Mouse (Mus musculus): Measurements from ENCODE around the gene Clmp. TPM values are rescaled to one million over a fixed set of nuclear protein-coding genes. Genes with fewer than 3 reads are reported as not detected.

Clmp gene
- polyA plus RNA-seq, 1 experiment, result 4.1 TPM

GRCm38 (mm10) chr9:40730701-40731590 lies 45.2 kb downstream of the Clmp start:
- no peak for TF ChIP-seq POLR2A (IDR thresholded peaks at IDR 0.05; ENCODE audit: borderline replicate concordance, control insufficient read depth, low read depth, low read length)
- TF ChIP-seq CTCF (IDR thresholded peaks at IDR 0.05; ENCODE audit: control insufficient read depth, insufficient read depth, low read length), result no peak
- Histone ChIP-seq H3K4me3 (replicated peaks; ENCODE audit: control insufficient read depth, low read depth, low read length) (peak overlapping the region; percentile 37), H3K4me1 (ENCODE audit: control insufficient read depth, insufficient read depth, low read length) (no peaks in the 10 kb centered on the region; the same call in 1 of the 2 replicates), H3K27ac (ENCODE audit: control insufficient read depth, insufficient read depth, low read depth, low read length, poor library complexity) (peak overlapping the region; percentile 66; the same call in 1 of the 2 replicates)
- 1% methylated on average over 35 of the region's 35 CpGs for WGBS

DNA sequence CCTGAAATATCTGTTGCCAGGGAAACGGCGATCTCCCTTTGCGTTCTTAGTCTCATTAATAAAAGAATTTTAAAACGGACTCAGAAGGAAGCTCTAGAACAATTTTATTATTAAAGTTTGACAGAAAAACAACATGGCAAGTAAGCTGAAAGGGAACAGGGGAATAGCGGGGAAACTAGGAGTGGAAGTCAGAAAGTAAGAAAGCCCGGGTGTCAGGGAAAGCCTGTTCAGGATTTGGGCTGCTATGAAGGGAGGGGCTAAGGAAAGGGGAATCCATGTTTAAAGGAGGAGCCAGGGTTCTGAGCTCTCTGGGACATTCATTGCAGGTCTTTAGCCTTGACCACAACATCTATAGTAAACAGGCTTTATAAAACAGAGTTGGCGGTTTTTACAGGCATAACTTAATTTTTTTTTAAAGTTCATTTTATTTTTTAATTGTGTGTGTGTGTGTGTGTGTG lies 45.9 kb downstream of the Clmp start:
- TF ChIP-seq CTCF (IDR thresholded peaks at IDR 0.05; ENCODE audit: control insufficient read depth, insufficient read depth, low read length) (no peak), POLR2A (IDR thresholded peaks at IDR 0.05; ENCODE audit: borderline replicate concordance, control insufficient read depth, low read depth, low read length) (no peak)
- Histone ChIP-seq H3K4me1 (ENCODE audit: control insufficient read depth, insufficient read depth, low read length) (no peaks in the 10 kb centered on the region; the same call in 1 of the 2 replicates), H3K27ac (ENCODE audit: control insufficient read depth, insufficient read depth, low read depth, low read length, poor library complexity) (no peak overlapping the region), H3K4me3 (replicated peaks; ENCODE audit: control insufficient read depth, low read depth, low read length) (no peak overlapping the region)
- 34% methylated on average over 7 of the region's 7 CpGs for WGBS

GRCm38 (mm10) chr9:40732302-40732701 lies 46.5 kb downstream of the Clmp start:
- no peaks in the 10 kb centered on the region; the same call in 1 of the 2 replicates for H3K4me1 ChIP-seq (ENCODE audit: control insufficient read depth, insufficient read depth, low read length)
- TF ChIP-seq POLR2A (IDR thresholded peaks at IDR 0.05; ENCODE audit: borderline replicate concordance, control insufficient read depth, low read depth, low read length) (no peak), CTCF (IDR thresholded peaks at IDR 0.05; ENCODE audit: control insufficient read depth, insufficient read depth, low read length) (no peak)
- WGBS, result 61% methylated on average over 2 of the region's 2 CpGs
- H3K27ac ChIP-seq (ENCODE audit: control insufficient read depth, insufficient read depth, low read depth, low read length, poor library complexity), result no peak overlapping the region
- H3K4me3 ChIP-seq (replicated peaks; ENCODE audit: control insufficient read depth, low read depth, low read length), result no peak overlapping the region

GRCm38 (mm10) chr9:40737117-40737516 lies 51.4 kb downstream of the Clmp start:
- TF ChIP-seq CTCF (IDR thresholded peaks at IDR 0.05; ENCODE audit: control insufficient read depth, insufficient read depth, low read length) (no peak), POLR2A (IDR thresholded peaks at IDR 0.05; ENCODE audit: borderline replicate concordance, control insufficient read depth, low read depth, low read length) (no peak)
- WGBS, result 87% methylated on average over 6 of the region's 6 CpGs
- no peak overlapping the region for H3K4me3 ChIP-seq (replicated peaks; ENCODE audit: control insufficient read depth, low read depth, low read length)
- no peaks in the 10 kb centered on the region for H3K4me1 ChIP-seq (ENCODE audit: control insufficient read depth, insufficient read depth, low read length)
- no peak overlapping the region for H3K27ac ChIP-seq (ENCODE audit: control insufficient read depth, insufficient read depth, low read depth, low read length, poor library complexity)

DNA sequence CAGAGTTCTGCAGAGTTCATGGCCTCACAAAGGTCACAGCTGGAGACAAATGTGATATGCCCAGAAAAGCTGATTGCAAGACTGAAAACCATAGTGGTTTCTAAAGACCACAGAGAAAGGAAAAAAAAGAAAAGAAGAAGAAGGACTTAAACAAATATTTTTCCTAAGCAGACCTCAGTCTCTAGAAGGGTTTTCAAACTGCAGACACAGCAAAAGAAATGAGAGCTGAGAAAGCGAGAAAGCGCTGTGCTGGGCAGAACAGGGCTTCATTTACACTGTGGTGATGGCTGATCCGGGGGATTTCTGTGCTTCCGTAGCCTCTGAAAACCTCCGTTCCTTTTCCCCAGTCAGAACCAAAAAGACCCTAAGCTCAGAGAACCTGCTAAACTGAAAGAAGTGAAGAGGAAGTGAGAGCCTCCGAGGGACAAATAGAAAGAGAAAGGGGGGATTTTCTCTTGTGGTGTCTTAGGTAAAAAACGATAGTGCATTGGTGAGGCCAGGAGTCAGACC lies 57.8 kb downstream of the Clmp start:
- Histone ChIP-seq H3K4me3 (replicated peaks; ENCODE audit: control insufficient read depth, low read depth, low read length) (no peak overlapping the region), H3K4me1 (ENCODE audit: control insufficient read depth, insufficient read depth, low read length) (peaks cover 4% of the 10 kb centered on the region; the same call in 1 of the 2 replicates), H3K27ac (ENCODE audit: control insufficient read depth, insufficient read depth, low read depth, low read length, poor library complexity) (peak overlapping the region; percentile 68; the same call in 1 of the 2 replicates)
- 9% methylated on average over 7 of the region's 7 CpGs for WGBS
- TF ChIP-seq POLR2A (IDR thresholded peaks at IDR 0.05; ENCODE audit: borderline replicate concordance, control insufficient read depth, low read depth, low read length), result no peak
- TF ChIP-seq CTCF (IDR thresholded peaks at IDR 0.05; ENCODE audit: control insufficient read depth, insufficient read depth, low read length), result no peak

- peak overlapping the region; percentile 0 for H3K4me3 ChIP-seq (replicated peaks; ENCODE audit: control insufficient read depth, low read depth, low read length)
- H3K4me1 ChIP-seq (ENCODE audit: control insufficient read depth, insufficient read depth, low read length), result peaks cover 4% of the 10 kb centered on the region; the same call in 1 of the 2 replicates
- peak overlapping the region; percentile 20; the same call in 1 of the 2 replicates for H3K27ac ChIP-seq (ENCODE audit: control insufficient read depth, insufficient read depth, low read depth, low read length, poor library complexity)
- TF ChIP-seq POLR2A (IDR thresholded peaks at IDR 0.05; ENCODE audit: borderline replicate concordance, control insufficient read depth, low read depth, low read length) (no peak), CTCF (IDR thresholded peaks at IDR 0.05; ENCODE audit: control insufficient read depth, insufficient read depth, low read length) (no peak)
- WGBS, result 26% methylated on average over 3 of the region's 3 CpGs
These were observed 58.5 kb downstream of the Clmp start for GRCm38 (mm10) chr9:40744233-40744632.

DNA sequence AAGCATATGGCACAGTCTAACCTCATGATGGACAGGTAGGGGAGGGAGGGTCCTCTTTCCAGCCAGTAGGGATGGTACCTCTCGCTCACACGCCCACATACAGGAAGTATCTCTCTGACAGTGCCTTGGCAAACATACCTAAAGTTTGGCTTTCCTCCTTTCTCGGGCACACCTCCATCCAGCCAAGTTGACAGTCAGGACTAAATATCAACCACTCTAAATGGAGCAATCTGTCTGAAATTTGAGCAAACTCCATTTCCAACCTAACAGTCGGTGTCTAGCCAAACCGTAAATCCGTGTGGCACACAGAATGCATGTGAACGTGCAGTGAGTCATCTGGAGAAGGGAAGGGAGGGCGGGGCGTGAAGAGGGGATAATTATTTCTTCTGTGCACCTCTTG lies 61.0 kb downstream of the Clmp start:
- TF ChIP-seq CTCF (IDR thresholded peaks at IDR 0.05; ENCODE audit: control insufficient read depth, insufficient read depth, low read length) (no peak), POLR2A (IDR thresholded peaks at IDR 0.05; ENCODE audit: borderline replicate concordance, control insufficient read depth, low read depth, low read length) (no peak)
- WGBS, result 65% methylated on average over 9 of the region's 9 CpGs
- no peak overlapping the region for H3K27ac ChIP-seq (ENCODE audit: control insufficient read depth, insufficient read depth, low read depth, low read length, poor library complexity)

DNA sequence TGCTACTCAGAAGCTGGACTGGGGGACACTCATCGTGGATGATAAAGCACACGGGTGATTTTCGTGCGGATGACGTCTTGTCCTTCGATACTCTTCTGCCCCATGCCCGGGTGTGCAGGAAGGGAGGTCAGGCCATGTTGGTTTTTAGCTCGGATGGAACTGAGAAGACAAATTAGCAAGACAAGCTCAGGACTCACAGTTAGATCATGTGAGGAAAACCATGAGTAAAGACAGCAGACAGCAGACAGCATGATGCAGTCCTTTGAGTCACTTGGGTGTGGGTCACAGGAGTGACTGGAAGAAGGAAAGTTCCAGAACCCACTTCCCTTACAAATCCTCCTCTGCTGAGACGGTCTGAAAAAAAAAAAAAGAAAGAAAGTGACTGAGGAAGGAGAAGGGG lies 61.5 kb downstream of the Clmp start:
- no peak overlapping the region for H3K4me3 ChIP-seq (replicated peaks; ENCODE audit: control insufficient read depth, low read depth, low read length)
- 79% methylated on average over 9 of the region's 9 CpGs for WGBS
- H3K27ac ChIP-seq (ENCODE audit: control insufficient read depth, insufficient read depth, low read depth, low read length, poor library complexity), result no peak overlapping the region
- TF ChIP-seq POLR2A (IDR thresholded peaks at IDR 0.05; ENCODE audit: borderline replicate concordance, control insufficient read depth, low read depth, low read length), result no peak
- H3K4me1 ChIP-seq (ENCODE audit: control insufficient read depth, insufficient read depth, low read length), result peaks cover 4% of the 10 kb centered on the region; the same call in 1 of the 2 replicates

More for the DNA sequence above, 61.0 kb downstream of the Clmp start:
- Histone ChIP-seq H3K4me3 (replicated peaks; ENCODE audit: control insufficient read depth, low read depth, low read length) (no peak overlapping the region), H3K4me1 (ENCODE audit: control insufficient read depth, insufficient read depth, low read length) (peaks cover 4% of the 10 kb centered on the region; the same call in 1 of the 2 replicates)
